Mouse (Mus musculus): Measurements from ENCODE around the gene Mrps34. TPM values are rescaled to one million over a fixed set of nuclear protein-coding genes. Genes with fewer than 3 reads are reported as not detected.
"Not testable (repeated sequence)": the region's sequence is repeated elsewhere in the genome, so short reads cannot be mapped to it uniquely, and the experiment has no call there.

Gene Mrps34
- polyA plus RNA-seq, 1 experiment from 2014 or later: 76.9 TPM

GRCm38 (mm10) chr17:24933163-24933562 lies 38.2 kb downstream of the Mrps34 start:
- peaks cover 9% of the 10 kb centered on the region for H3K4me1 ChIP-seq (replicated peaks; ENCODE audit: control insufficient read depth, insufficient read depth, low read length)
- H3K4me3 ChIP-seq (ENCODE audit: low read depth, low read length): no peak overlapping the region
- H3K27me3 ChIP-seq (ENCODE audit: control insufficient read depth, insufficient read depth, low read length): no peaks in the 10 kb centered on the region
- H3K9me3 ChIP-seq (ENCODE audit: control insufficient read depth, low read length): no peaks in the 10 kb centered on the region
- H3K36me3 ChIP-seq (ENCODE audit: control insufficient read depth, insufficient read depth, low read length): no peaks in the 10 kb centered on the region; the same call in 1 of the 2 replicates
- ATAC-seq (replicated peaks; ENCODE audit: low FRiP score): no peak
- no peak for DNase-seq (ENCODE audit: low spot score)
- no peak overlapping the region for H3K9ac ChIP-seq (ENCODE audit: low read length)
- H3K27ac ChIP-seq (ENCODE audit: low read depth, low read length): no peak overlapping the region
- WGBS: 89% methylated on average over 4 of the region's 4 CpGs
- H3K4me2 ChIP-seq (ENCODE audit: low read depth, low read length, severe bottlenecking): no peak overlapping the region

- H3K4me2 ChIP-seq (ENCODE audit: low read depth, low read length, severe bottlenecking): peak overlapping the region; percentile 83; the same call in 1 of the 2 replicates
- no peak overlapping the region for H3K4me3 ChIP-seq (ENCODE audit: low read depth, low read length)
- H3K9me3 ChIP-seq (ENCODE audit: control insufficient read depth, low read length): no peaks in the 10 kb centered on the region
- no peaks in the 10 kb centered on the region; the same call in 1 of the 2 replicates for H3K36me3 ChIP-seq (ENCODE audit: control insufficient read depth, insufficient read depth, low read length)
- no peak overlapping the region; the same call in 1 of the 2 replicates for H3K9ac ChIP-seq (ENCODE audit: low read length)
- peaks cover 9% of the 10 kb centered on the region for H3K4me1 ChIP-seq (replicated peaks; ENCODE audit: control insufficient read depth, insufficient read depth, low read length)
- no peak for ATAC-seq (replicated peaks; ENCODE audit: low FRiP score)
- WGBS: 94% methylated on average over 4 of the region's 4 CpGs
- no peak overlapping the region for H3K27ac ChIP-seq (ENCODE audit: low read depth, low read length)
- DNase-seq (ENCODE audit: low spot score): no peak
- no peaks in the 10 kb centered on the region for H3K27me3 ChIP-seq (ENCODE audit: control insufficient read depth, insufficient read depth, low read length)
Observed at GRCm38 (mm10) chr17:24934926-24935325, 40.0 kb downstream of the Mrps34 start.

GRCm38 (mm10) chr17:24935666-24936065 lies 40.8 kb downstream of the Mrps34 start:
- Histone ChIP-seq H3K36me3 (ENCODE audit: control insufficient read depth, insufficient read depth, low read length) (no peaks in the 10 kb centered on the region; the same call in 1 of the 2 replicates), H3K4me1 (replicated peaks; ENCODE audit: control insufficient read depth, insufficient read depth, low read length) (peaks cover 9% of the 10 kb centered on the region), H3K9ac (ENCODE audit: low read length) (peak overlapping the region; percentile 92; the same call in 1 of the 2 replicates), H3K4me2 (ENCODE audit: low read depth, low read length, severe bottlenecking) (peak overlapping the region; percentile 83), H3K27me3 (ENCODE audit: control insufficient read depth, insufficient read depth, low read length) (no peaks in the 10 kb centered on the region), H3K27ac (ENCODE audit: low read depth, low read length) (no peak overlapping the region), H3K9me3 (ENCODE audit: control insufficient read depth, low read length) (no peaks in the 10 kb centered on the region), H3K4me3 (ENCODE audit: low read depth, low read length) (peak overlapping the region; percentile 94)
- DNase-seq (ENCODE audit: low spot score) (no peak), ATAC-seq (replicated peaks; ENCODE audit: low FRiP score) (no peak)

- DNase-seq (ENCODE audit: low spot score) (peak; percentile 96), ATAC-seq (replicated peaks; ENCODE audit: low FRiP score) (peak; percentile 98)
- Histone ChIP-seq H3K4me2 (ENCODE audit: low read depth, low read length, severe bottlenecking) (peak within 1 kb of the TSS; percentile 83), H3K9ac (ENCODE audit: low read length) (peak within 1 kb of the TSS; percentile 92), H3K9me3 (ENCODE audit: control insufficient read depth, low read length) (no peaks in the 10 kb centered on the region), H3K27me3 (ENCODE audit: control insufficient read depth, insufficient read depth, low read length) (no peaks in the 10 kb centered on the region), H3K4me3 (ENCODE audit: low read depth, low read length) (peak within 1 kb of the TSS; percentile 94), H3K36me3 (ENCODE audit: control insufficient read depth, insufficient read depth, low read length) (no peaks in the 10 kb centered on the region; the same call in 1 of the 2 replicates), H3K27ac (ENCODE audit: low read depth, low read length) (peak within 1 kb of the TSS; percentile 37; the same call in 1 of the 2 replicates), H3K4me1 (replicated peaks; ENCODE audit: control insufficient read depth, insufficient read depth, low read length) (peaks cover 9% of the 10 kb centered on the region)
- WGBS: under 1% methylated on average over 75 of the region's 78 CpGs
Observed at GRCm38 (mm10) chr17:24936259-24937237, 41.6 kb downstream of the Mrps34 start, which contains the start of gene Mapk8ip3. Mapk8ip3 (minus strand) TSS chr17:24936977.

- peak overlapping the region; percentile 92 for H3K9ac ChIP-seq (ENCODE audit: low read length)
- H3K4me1 ChIP-seq (replicated peaks; ENCODE audit: control insufficient read depth, insufficient read depth, low read length): peaks cover 9% of the 10 kb centered on the region
- H3K27me3 ChIP-seq (ENCODE audit: control insufficient read depth, insufficient read depth, low read length): no peaks in the 10 kb centered on the region
- no peak for ATAC-seq (replicated peaks; ENCODE audit: low FRiP score)
- H3K9me3 ChIP-seq (ENCODE audit: control insufficient read depth, low read length): no peaks in the 10 kb centered on the region
- H3K4me3 ChIP-seq (ENCODE audit: low read depth, low read length): peak overlapping the region; percentile 94
- 48% methylated on average over 6 of the region's 6 CpGs for WGBS
- H3K36me3 ChIP-seq (ENCODE audit: control insufficient read depth, insufficient read depth, low read length): no peaks in the 10 kb centered on the region
- H3K4me2 ChIP-seq (ENCODE audit: low read depth, low read length, severe bottlenecking): peak overlapping the region; percentile 83
- H3K27ac ChIP-seq (ENCODE audit: low read depth, low read length): no peak overlapping the region; the same call in 1 of the 2 replicates
- no peak for DNase-seq (ENCODE audit: low spot score)
Observed at GRCm38 (mm10) chr17:24937266-24937665, 42.4 kb downstream of the Mrps34 start.

GRCm38 (mm10) chr17:24942453-24942852 lies 47.5 kb downstream of the Mrps34 start:
- not testable (repeated sequence) for ATAC-seq (replicated peaks; ENCODE audit: low FRiP score); H3K4me1 ChIP-seq (replicated peaks; ENCODE audit: control insufficient read depth, insufficient read depth, low read length); H3K27me3 ChIP-seq (ENCODE audit: control insufficient read depth, insufficient read depth, low read length); H3K4me3 ChIP-seq (ENCODE audit: low read depth, low read length); H3K9me3 ChIP-seq (ENCODE audit: control insufficient read depth, low read length); H3K4me2 ChIP-seq (ENCODE audit: low read depth, low read length, severe bottlenecking); H3K9ac ChIP-seq (ENCODE audit: low read length); H3K27ac ChIP-seq (ENCODE audit: low read depth, low read length); DNase-seq (ENCODE audit: low spot score)
- 28% methylated on average over 2 of the region's 2 CpGs for WGBS
- peaks cover 10% of the 10 kb centered on the region for H3K36me3 ChIP-seq (ENCODE audit: control insufficient read depth, insufficient read depth, low read length)

GRCm38 (mm10) chr17:24943036-24943435 lies 48.1 kb downstream of the Mrps34 start:
- ATAC-seq (replicated peaks; ENCODE audit: low FRiP score) (no peak), DNase-seq (ENCODE audit: low spot score) (no peak)
- Histone ChIP-seq H3K4me1 (replicated peaks; ENCODE audit: control insufficient read depth, insufficient read depth, low read length) (no peaks in the 10 kb centered on the region), H3K27ac (ENCODE audit: low read depth, low read length) (no peak overlapping the region), H3K9me3 (ENCODE audit: control insufficient read depth, low read length) (no peaks in the 10 kb centered on the region), H3K4me2 (ENCODE audit: low read depth, low read length, severe bottlenecking) (no peak overlapping the region), H3K4me3 (ENCODE audit: low read depth, low read length) (no peak overlapping the region), H3K9ac (ENCODE audit: low read length) (no peak overlapping the region), H3K27me3 (ENCODE audit: control insufficient read depth, insufficient read depth, low read length) (no peaks in the 10 kb centered on the region), H3K36me3 (ENCODE audit: control insufficient read depth, insufficient read depth, low read length) (peaks cover 14% of the 10 kb centered on the region)
- WGBS: 89% methylated on average over 7 of the region's 7 CpGs

- not testable (repeated sequence) for H3K27me3 ChIP-seq (ENCODE audit: control insufficient read depth, insufficient read depth, low read length); H3K9ac ChIP-seq (ENCODE audit: low read length); DNase-seq (ENCODE audit: low spot score); H3K9me3 ChIP-seq (ENCODE audit: control insufficient read depth, low read length); H3K4me1 ChIP-seq (replicated peaks; ENCODE audit: control insufficient read depth, insufficient read depth, low read length); H3K4me2 ChIP-seq (ENCODE audit: low read depth, low read length, severe bottlenecking); H3K27ac ChIP-seq (ENCODE audit: low read depth, low read length); ATAC-seq (replicated peaks; ENCODE audit: low FRiP score); H3K4me3 ChIP-seq (ENCODE audit: low read depth, low read length)
- WGBS: 87% methylated on average over 1 of the region's 1 CpGs
- peaks cover 16% of the 10 kb centered on the region for H3K36me3 ChIP-seq (ENCODE audit: control insufficient read depth, insufficient read depth, low read length)
Observed at GRCm38 (mm10) chr17:24943589-24943988, 48.7 kb downstream of the Mrps34 start.

Data from forebrain, embryonic 11.5 days (tissue).